ENCODE assay signal across 14 mouse cellular contexts in genomic region chr2:41186802-41187201, GRCm38 (mm10).
DNase-seq lines count a peak whose midpoint lies in the region; ATAC-seq and TF ChIP-seq lines count a peak whose summit lies in the region.
"Had no signal": no experiment of that assay in that cellular context is flagged by ENCODE, and none has a peak within 500 bp of the region (broad histone marks: within the 10 kb centered on the region; RNA-seq: fewer than 3 reads in every experiment).

No protein-coding gene starts in this region.

- no peaks in the 10 kb centered on the region for H3K79me2 ChIP-seq in heart, adult 2 months (replicated peaks; ENCODE audit: control insufficient read depth, insufficient read depth, low read length)

- H3K9me3 ChIP-seq in limb, embryonic 11.5 days (ENCODE audit: control insufficient read depth, low read length) = no peaks in the 10 kb centered on the region
- no peaks in the 10 kb centered on the region for H3K9me3 ChIP-seq in limb, embryonic 10.5 days (replicated peaks)
- no peaks in the 10 kb centered on the region for H3K9me3 ChIP-seq in embryonic facial prominence, embryonic 10.5 days
- H3K9me3 ChIP-seq: forebrain, embryonic 12.5 days; kidney, embryonic 15.5 days; neural tube, embryonic 15.5 days had no signal

- TF ChIP-seq EP300 in heart, adult 2 months (IDR thresholded peaks at IDR 0.05; ENCODE audit: insufficient read depth, low read depth, low read length) = no peak

- intact Hi-C loops in heart, adult 2 months (cut with DNase I) = no loop called here
- intact Hi-C loops in heart, postnatal 36 days (cut with DNase I) = loop anchor here (10.0 kb wide), 1 partner anchor 548 kb away; no protein-coding TSS in a partner anchor

- no peaks in the 10 kb centered on the region for H3K4me1 ChIP-seq in heart, adult 2 months (ENCODE audit: control insufficient read depth, insufficient read depth, low read length)
- H3K4me1 ChIP-seq in limb, embryonic 11.5 days (ENCODE audit: control insufficient read depth, insufficient read depth, low read length) = no peaks in the 10 kb centered on the region
- no peaks in the 10 kb centered on the region for H3K4me1 ChIP-seq in limb, embryonic 10.5 days
- H3K4me1 ChIP-seq in embryonic facial prominence, embryonic 10.5 days = no peaks in the 10 kb centered on the region
- H3K4me1 ChIP-seq: forebrain, embryonic 12.5 days; kidney, embryonic 15.5 days; neural tube, embryonic 15.5 days had no signal

- H3K36me3 ChIP-seq in heart, adult 2 months (ENCODE audit: control insufficient read depth, insufficient read depth, low read length) = no peaks in the 10 kb centered on the region
- H3K36me3 ChIP-seq in limb, embryonic 11.5 days (ENCODE audit: control insufficient read depth, insufficient read depth, low read length) = no peaks in the 10 kb centered on the region
- no peaks in the 10 kb centered on the region for H3K36me3 ChIP-seq in limb, embryonic 10.5 days
- H3K36me3 ChIP-seq in embryonic facial prominence, embryonic 10.5 days (replicated peaks) = no peaks in the 10 kb centered on the region
- H3K36me3 ChIP-seq: forebrain, embryonic 12.5 days; kidney, embryonic 15.5 days; neural tube, embryonic 15.5 days had no signal

- H3K4me3 ChIP-seq in heart, adult 2 months = no peak overlapping the region
- H3K4me3 ChIP-seq in limb, embryonic 11.5 days (ENCODE audit: low read depth, low read length) = no peak overlapping the region
- no peak overlapping the region for H3K4me3 ChIP-seq in limb, embryonic 10.5 days
- H3K4me3 ChIP-seq in embryonic facial prominence, embryonic 10.5 days = no peak overlapping the region
- H3K4me3 ChIP-seq: forebrain, embryonic 12.5 days; kidney, embryonic 15.5 days; neural tube, embryonic 15.5 days had no signal

- TF ChIP-seq CTCF in heart, adult 2 months (IDR thresholded peaks at IDR 0.05) = peak; percentile 45

- no peak for ATAC-seq in limb, embryonic 11.5 days (ENCODE audit: insufficient number of reproducible peaks, low FRiP score, low TSS enrichment, low read depth)
- ATAC-seq: CD4-positive, CD25-positive, alpha-beta regulatory T cell, adult 4 months; midbrain, embryonic 16.5 days had no signal

- no peaks in the 10 kb centered on the region for H3K27me3 ChIP-seq in heart, adult 2 months (ENCODE audit: control insufficient read depth, insufficient read depth, low read length)
- no peaks in the 10 kb centered on the region for H3K27me3 ChIP-seq in limb, embryonic 11.5 days (ENCODE audit: control insufficient read depth, insufficient read depth, low read length)
- no peaks in the 10 kb centered on the region for H3K27me3 ChIP-seq in limb, embryonic 10.5 days (ENCODE audit: low read depth, poor library complexity, severe bottlenecking)
- H3K27me3 ChIP-seq in embryonic facial prominence, embryonic 10.5 days (replicated peaks; ENCODE audit: low read depth, poor library complexity, severe bottlenecking) = no peaks in the 10 kb centered on the region
- H3K27me3 ChIP-seq: forebrain, embryonic 12.5 days; kidney, embryonic 15.5 days; neural tube, embryonic 15.5 days had no signal

- WGBS in heart, adult 2 months = 29% methylated on average over 3 of the region's 3 CpGs
- WGBS in limb, embryonic 11.5 days = 44% methylated on average over 3 of the region's 3 CpGs
- 47% methylated on average over 3 of the region's 3 CpGs for WGBS in limb, embryonic 10.5 days
- whole genome bisulfite sequencing in embryonic facial prominence, embryonic 10.5 days = 25% methylated on average over 3 of the region's 3 CpGs

- DNase-seq in heart, adult 2 months = no peak
- DNase-seq in heart, postnatal 36 days = no peak
- DNase-seq in limb, embryonic 11.5 days (ENCODE audit: low spot score) = peak; percentile 21
- no peak for DNase-seq in limb, embryonic 10.5 days (ENCODE audit: low spot score)
- peak; percentile 29 for DNase-seq in ES-CJ7 (ENCODE audit: low read depth, low spot score)
- DNase-seq in embryonic facial prominence, embryonic 10.5 days (ENCODE audit: low spot score) = peak; percentile 9
- no peak for DNase-seq in right cerebral cortex, postnatal 14 days
- no peak for DNase-seq in left cerebral cortex, adult 11 months (ENCODE audit: low spot score)
- DNase-seq: gastrocnemius, postnatal 25 days had no signal

- no peak overlapping the region for H3K27ac ChIP-seq in heart, adult 2 months
- no peak overlapping the region for H3K27ac ChIP-seq in limb, embryonic 11.5 days (replicated peaks; ENCODE audit: low read depth, low read length)
- H3K27ac ChIP-seq in limb, embryonic 10.5 days = no peak overlapping the region
- no peak overlapping the region for H3K27ac ChIP-seq in embryonic facial prominence, embryonic 10.5 days (replicated peaks)
- H3K27ac ChIP-seq: forebrain, embryonic 12.5 days; kidney, embryonic 15.5 days; neural tube, embryonic 15.5 days had no signal

- H3K9ac ChIP-seq in heart, adult 2 months (ENCODE audit: low read depth, low read length) = no peak overlapping the region
- no peak overlapping the region for H3K9ac ChIP-seq in limb, embryonic 11.5 days (ENCODE audit: low read length)
- H3K9ac ChIP-seq: forebrain, embryonic 12.5 days; kidney, embryonic 15.5 days; neural tube, embryonic 15.5 days had no signal

- TF ChIP-seq POLR2A in heart, adult 2 months (IDR thresholded peaks at IDR 0.05; ENCODE audit: insufficient read depth, low read depth, low read length) = no peak

- no peak overlapping the region for H3K4me2 ChIP-seq in limb, embryonic 11.5 days (ENCODE audit: low read depth, severe bottlenecking)
- H3K4me2 ChIP-seq: forebrain, embryonic 12.5 days; kidney, embryonic 15.5 days; neural tube, embryonic 15.5 days had no signal

Comparison
In these comparisons a context has a peak if more than half of its experiments do, and no peak if none do; other contexts are left out.
1. DNase-seq: peak in limb, embryonic 11.5 days (single experiment), ES-CJ7 (single experiment) and embryonic facial prominence, embryonic 10.5 days (single experiment); none in heart, adult 2 months (0 of 2), heart, postnatal 36 days (0 of 2), limb, embryonic 10.5 days (single experiment), right cerebral cortex, postnatal 14 days (single experiment) and left cerebral cortex, adult 11 months (single experiment).